Mouse (Mus musculus): ENCODE measurements around the gene Ifitm10.

The Ifitm10 gene

GRCm38 (mm10) chr7:142391108-142391507 lies 17.6 kb upstream of the Ifitm10 start:
- DNase-seq (ENCODE audit: low spot score in 2 of 2): no peak

GRCm38 (mm10) chr7:142389961-142390650 lies 16.6 kb upstream of the Ifitm10 start:
- no peak for DNase-seq (ENCODE audit: low spot score in 2 of 2)

GRCm38 (mm10) chr7:142388740-142389139 lies 15.2 kb upstream of the Ifitm10 start:
- no peak for DNase-seq (ENCODE audit: low spot score in 2 of 2)

- DNase-seq (ENCODE audit: low spot score in 2 of 2): no peak
Observed at GRCm38 (mm10) chr7:142388198-142388597, 14.6 kb upstream of the Ifitm10 start.

GRCm38 (mm10) chr7:142387419-142388148 lies 14.0 kb upstream of the Ifitm10 start, which contains the start of gene Ctsd:
TSS of gene Ctsd (minus strand) at chr7:142388038.
- DNase-seq (ENCODE audit: low spot score in 2 of 2): peak; percentile 91 to 95

GRCm38 (mm10) chr7:142386621-142387201 lies 13.2 kb upstream of the Ifitm10 start:
- no peak for DNase-seq (ENCODE audit: low spot score in 2 of 2)

GRCm38 (mm10) chr7:142385742-142386403 lies 12.3 kb upstream of the Ifitm10 start:
- no peak for DNase-seq (ENCODE audit: low spot score in 2 of 2)

GRCm38 (mm10) chr7:142384306-142384705 lies 10.8 kb upstream of the Ifitm10 start:
- no peak for DNase-seq (ENCODE audit: low spot score in 2 of 2)

- no peak for DNase-seq (ENCODE audit: low spot score in 2 of 2)
Observed at GRCm38 (mm10) chr7:142382567-142382966, 9.0 kb upstream of the Ifitm10 start, which contains the start of gene Gm49369. TSS of gene Gm49369 (minus strand) at chr7:142382667.

GRCm38 (mm10) chr7:142381175-142381574 lies 7.6 kb upstream of the Ifitm10 start:
- no peak for DNase-seq (ENCODE audit: low spot score in 2 of 2)

- no peak for DNase-seq (ENCODE audit: low spot score in 2 of 2)
Observed at GRCm38 (mm10) chr7:142379186-142379585, 5.6 kb upstream of the Ifitm10 start.

GRCm38 (mm10) chr7:142377233-142377925 lies 3.8 kb upstream of the Ifitm10 start:
- no peak for DNase-seq (ENCODE audit: low spot score in 2 of 2)

- DNase-seq (ENCODE audit: low spot score in 2 of 2): no peak
Observed at GRCm38 (mm10) chr7:142376096-142376495, 2.5 kb upstream of the Ifitm10 start.

- no peak for DNase-seq (ENCODE audit: low spot score in 2 of 2)
Observed at GRCm38 (mm10) chr7:142375261-142375724, 1.7 kb upstream of the Ifitm10 start.

GRCm38 (mm10) chr7:142374413-142375015 lies 961 bp upstream of the Ifitm10 start:
- no peak for DNase-seq (ENCODE audit: low spot score in 2 of 2)

- DNase-seq (ENCODE audit: low spot score in 2 of 2): no peak
Observed at GRCm38 (mm10) chr7:142373039-142373438, 514 bp downstream of the Ifitm10 start.

GRCm38 (mm10) chr7:142371768-142372661 lies 1.5 kb downstream of the Ifitm10 start:
- no peak for DNase-seq (ENCODE audit: low spot score in 2 of 2)

- DNase-seq (ENCODE audit: low spot score in 2 of 2): peak; percentile 39 to 53
Observed at GRCm38 (mm10) chr7:142371398-142371767, 2.2 kb downstream of the Ifitm10 start.

- DNase-seq (ENCODE audit: low spot score in 2 of 2): no peak
Observed at GRCm38 (mm10) chr7:142370937-142371336, 2.6 kb downstream of the Ifitm10 start.

- DNase-seq (ENCODE audit: low spot score in 2 of 2): no peak
Observed at GRCm38 (mm10) chr7:142369820-142370219, 3.7 kb downstream of the Ifitm10 start.

All from frontal cortex, postnatal 25 days (tissue).